Mouse (Mus musculus): ENCODE results near the gene St13. TPM values are rescaled to one million over a fixed set of nuclear protein-coding genes. Genes with fewer than 3 reads are reported as not detected.

St13 gene
- total RNA-seq, 4 experiments from 2014 or later, result 102 to 114 (median 104) TPM

- no peak for DNase-seq (ENCODE audit: low spot score)
These were observed 80.4 kb downstream of the St13 start for GRCm38 (mm10) chr15:81319462-81319861.

GRCm38 (mm10) chr15:81313928-81314327 is 85.9 kb downstream of the St13 start:
- no peak for DNase-seq (ENCODE audit: low spot score)

Other genes starting within 250 kb of the St13 start
- 1 to 10 TPM; 5.4 to 7.4 (median 6.7) TPM for gene Mrtfa, start 209.3 kb downstream of the St13 start, total RNA-seq (2022)
- not detected for gene Mchr1, start 164.6 kb downstream of the St13 start, total RNA-seq (2022)
- 10 to 100 TPM; 11.7 to 13.5 (median 12.8) TPM for gene Slc25a17, start 39.3 kb downstream of the St13 start, total RNA-seq (2022)
- gene Xpnpep3, start 61 bp upstream of the St13 start, total RNA-seq (2022), result 10 to 100 TPM; 10.6 to 13.1 (median 12.0) TPM
- gene Dnajb7, start 8.2 kb upstream of the St13 start, total RNA-seq (2022), result not detected
- 100 to 1,000 TPM; 105 to 114 (median 113) TPM for gene Rbx1, start 66.2 kb upstream of the St13 start, total RNA-seq (2022)
- gene Ep300, start 185.3 kb upstream of the St13 start, total RNA-seq (2022), result 10 to 100 TPM; 40.2 to 48.8 (median 46.7) TPM